Mouse (Mus musculus) ES-Bruce4 (cell line): ENCODE data around the gene Nxph4. TPM values are rescaled to one million over a fixed set of nuclear protein-coding genes. Genes with fewer than 3 reads are reported as not detected.

ENCODE experiments used
- H3K27ac ChIP-seq: 2 replicates; pipeline ENCODE4 v1.5.1; 2012; ENCODE audit warnings: low read length, inconsistent platforms; ENCODE audit not compliant: insufficient read depth
- H3K27me3 ChIP-seq: 2 replicates; pipeline ENCODE4 v1.6.1; 2012; ENCODE audit warnings: mild to moderate bottlenecking, low read length, inconsistent platforms; ENCODE audit not compliant: control insufficient read depth, poor library complexity, insufficient read depth, severe bottlenecking
- H3K36me3 ChIP-seq: 2 replicates; pipeline ENCODE4 v1.6.1; 2012; ENCODE audit warnings: inconsistent platforms, mild to moderate bottlenecking, low read length, moderate library complexity; ENCODE audit not compliant: control insufficient read depth, poor library complexity, insufficient read depth, severe bottlenecking
- H3K4me1 ChIP-seq: one replicate; pipeline ENCODE4 v1.8.1; 2011; ENCODE audit warnings: low read length; ENCODE audit not compliant: control insufficient read depth, insufficient read depth
- H3K4me3 ChIP-seq: 2 replicates; pipeline ENCODE4 v1.5.1; 2011; ENCODE audit warnings: low read depth, mild to moderate bottlenecking, low read length
- H3K9ac ChIP-seq: 2 replicates; pipeline ENCODE4 v1.6.1; 2012; ENCODE audit warnings: low read depth, mild to moderate bottlenecking, inconsistent platforms; ENCODE audit not compliant: poor library complexity, severe bottlenecking
- H3K9me3 ChIP-seq: replicated peaks from 2 replicates; pipeline ENCODE4 v1.6.1; 2012; ENCODE audit warnings: mild to moderate bottlenecking, low read length, inconsistent platforms; ENCODE audit not compliant: control insufficient read depth, poor library complexity, insufficient read depth, severe bottlenecking
- CTCF ChIP-seq: IDR thresholded peaks from one replicate; pipeline ENCODE4 v1.8.1; 2011; ENCODE audit warnings: low read depth, low read length
- EP300 ChIP-seq: IDR thresholded peaks from 2 replicates; pipeline ENCODE4 v1.6.1; 2011; ENCODE audit warnings: low read depth, low read length; ENCODE audit not compliant: insufficient read depth
- POLR2A ChIP-seq: IDR thresholded peaks from one replicate; pipeline ENCODE4 v1.8.1; 2011; ENCODE audit warnings: low read length; ENCODE audit not compliant: insufficient read depth
- polyA plus RNA-seq: library from polyadenylated mRNA; stranded (reverse); fragments of >200 nt; gene quantifications from 2 replicates; pipeline ENCODE4 v1.2.4, GENCODE M21; 2011; ENCODE audit warnings: low read depth; ENCODE audit not compliant: missing spikeins, insufficient read depth, insufficient read length

Gene Nxph4
- polyA plus RNA-seq, 1 experiment: not detected

DNA sequence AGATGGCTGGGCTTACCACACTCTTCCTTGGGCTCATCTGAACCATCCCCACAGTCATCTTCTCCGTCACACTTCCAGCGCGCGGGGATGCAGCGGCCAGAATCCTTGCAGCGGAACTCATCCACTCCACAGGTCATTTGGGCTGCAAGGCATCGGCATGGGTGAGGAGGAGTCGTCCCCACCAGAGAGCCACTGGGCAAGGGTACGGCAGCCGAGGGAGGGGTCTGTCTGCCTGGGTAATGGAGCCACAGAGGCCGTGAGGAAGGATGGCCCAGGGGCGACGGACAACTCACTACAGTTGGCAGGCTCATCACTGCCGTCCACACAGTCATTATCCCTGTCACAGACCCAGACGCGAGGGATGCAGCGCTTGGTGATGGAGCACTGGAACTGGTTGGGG, 15.5 kb upstream of the Nxph4 start:
- Histone ChIP-seq H3K27me3 (no peaks in the 10 kb centered on the region), H3K4me1 (no peaks in the 10 kb centered on the region), H3K9me3 (no peaks in the 10 kb centered on the region), H3K36me3 (no peaks in the 10 kb centered on the region), H3K9ac (no peak overlapping the region), H3K4me3 (no peak overlapping the region), H3K27ac (no peak overlapping the region)
- TF ChIP-seq CTCF: no peak
- no peak for TF ChIP-seq POLR2A
- no peak for TF ChIP-seq EP300

GRCm38 (mm10) chr10:127548236-127548635, 13.9 kb upstream of the Nxph4 start:
- Histone ChIP-seq H3K27ac (no peak overlapping the region), H3K36me3 (no peaks in the 10 kb centered on the region), H3K27me3 (no peaks in the 10 kb centered on the region), H3K9ac (no peak overlapping the region), H3K4me3 (no peak overlapping the region), H3K9me3 (no peaks in the 10 kb centered on the region), H3K4me1 (no peaks in the 10 kb centered on the region)
- TF ChIP-seq POLR2A (no peak), EP300 (no peak)

- H3K4me3 ChIP-seq: no peak overlapping the region
- TF ChIP-seq POLR2A (no peak), CTCF (no peak), EP300 (no peak)
- no peak overlapping the region for H3K9ac ChIP-seq
- no peaks in the 10 kb centered on the region for H3K4me1 ChIP-seq
- H3K27ac ChIP-seq: no peak overlapping the region
- no peaks in the 10 kb centered on the region for H3K9me3 ChIP-seq
- H3K27me3 ChIP-seq: no peaks in the 10 kb centered on the region
- no peaks in the 10 kb centered on the region for H3K36me3 ChIP-seq
These were observed 12.1 kb upstream of the Nxph4 start for GRCm38 (mm10) chr10:127546505-127546904.

DNA sequence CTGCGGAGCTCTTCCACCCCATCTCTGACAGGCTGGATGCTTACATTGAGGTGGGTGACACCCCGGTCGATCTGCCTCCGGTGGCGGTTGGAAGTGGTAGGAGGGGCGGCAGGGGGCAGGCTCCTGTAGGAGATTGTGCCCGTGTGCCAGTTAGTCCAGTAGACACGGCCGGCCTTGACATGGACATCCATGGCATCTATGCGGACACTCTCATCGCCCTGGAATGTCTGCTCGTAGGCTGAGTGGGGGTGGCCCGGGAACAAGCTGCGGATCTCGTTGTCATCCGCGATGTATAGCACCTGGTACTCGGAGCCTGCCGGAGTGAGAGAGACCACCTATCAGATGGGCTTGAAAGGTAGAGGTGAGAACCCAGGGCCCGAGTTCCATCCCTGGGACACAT, 10.0 kb upstream of the Nxph4 start:
- H3K9me3 ChIP-seq: no peaks in the 10 kb centered on the region
- H3K36me3 ChIP-seq: no peaks in the 10 kb centered on the region
- no peak overlapping the region for H3K4me3 ChIP-seq
- H3K27me3 ChIP-seq: no peaks in the 10 kb centered on the region
- no peaks in the 10 kb centered on the region for H3K4me1 ChIP-seq
- H3K9ac ChIP-seq: no peak overlapping the region
- no peak for TF ChIP-seq EP300
- TF ChIP-seq POLR2A: no peak
- TF ChIP-seq CTCF: no peak
- H3K27ac ChIP-seq: no peak overlapping the region

DNA sequence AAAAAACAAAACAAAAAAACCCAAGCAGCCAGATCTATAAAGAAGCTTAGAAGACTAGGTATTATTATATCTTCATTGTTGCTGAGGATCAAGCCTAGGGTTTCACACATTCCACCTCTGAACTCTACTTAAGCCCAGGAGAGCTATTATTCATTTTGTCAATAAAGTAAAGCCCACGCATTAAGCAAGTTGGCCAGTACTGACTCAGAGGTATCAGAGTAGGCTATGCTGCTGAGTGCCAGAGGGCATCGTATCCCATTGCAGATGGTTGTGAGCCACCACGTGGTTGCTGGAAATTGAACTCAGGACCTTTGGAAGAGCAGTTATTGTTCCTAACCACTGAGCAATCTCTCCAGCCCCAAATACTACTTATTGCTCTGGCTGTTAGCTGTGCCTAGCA, 9.6 kb upstream of the Nxph4 start:
- no peaks in the 10 kb centered on the region for H3K4me1 ChIP-seq
- no peak overlapping the region for H3K9ac ChIP-seq
- TF ChIP-seq POLR2A (no peak), EP300 (no peak), CTCF (no peak)
- no peaks in the 10 kb centered on the region for H3K36me3 ChIP-seq
- H3K4me3 ChIP-seq: no peak overlapping the region
- no peaks in the 10 kb centered on the region for H3K9me3 ChIP-seq
- no peaks in the 10 kb centered on the region for H3K27me3 ChIP-seq
- no peak overlapping the region for H3K27ac ChIP-seq

GRCm38 (mm10) chr10:127542720-127543119, 8.4 kb upstream of the Nxph4 start:
- TF ChIP-seq POLR2A: no peak
- TF ChIP-seq EP300: no peak
- TF ChIP-seq CTCF: no peak
- Histone ChIP-seq H3K9ac (no peak overlapping the region), H3K9me3 (no peaks in the 10 kb centered on the region), H3K27ac (no peak overlapping the region), H3K27me3 (no peaks in the 10 kb centered on the region), H3K4me1 (peaks cover under 1% of the 10 kb centered on the region), H3K36me3 (no peaks in the 10 kb centered on the region), H3K4me3 (no peak overlapping the region)
